Mouse (Mus musculus): ENCODE results near the gene Fam83e. TPM values are rescaled to one million over a fixed set of nuclear protein-coding genes. Genes with fewer than 3 reads are reported as not detected.

Fam83e gene
- polyA plus RNA-seq, 1 experiment from 2014 or later = 0.39 TPM

- H3K4me1 ChIP-seq (ENCODE audit: control insufficient read depth, insufficient read depth, low read length) = peaks cover 39% of the 10 kb centered on the region
- no peak for ATAC-seq (replicated peaks; ENCODE audit: extremely low read depth, insufficient read depth, low FRiP score)
- peaks cover 24% of the 10 kb centered on the region for H3K36me3 ChIP-seq (ENCODE audit: control insufficient read depth, insufficient read depth)
- no peak overlapping the region for H3K9ac ChIP-seq (ENCODE audit: low read length)
- no peak overlapping the region for H3K27ac ChIP-seq (ENCODE audit: low read length)
- 88% methylated on average over 24 of the region's 24 CpGs for WGBS
- no peak overlapping the region for H3K4me2 ChIP-seq (ENCODE audit: low read depth, low read length)
- H3K9me3 ChIP-seq (replicated peaks; ENCODE audit: control insufficient read depth, low read length) = no peaks in the 10 kb centered on the region
- no peak overlapping the region for H3K4me3 ChIP-seq (ENCODE audit: low read length)
- no peaks in the 10 kb centered on the region for H3K27me3 ChIP-seq (ENCODE audit: control insufficient read depth, insufficient read depth, low read length)
These were observed 9.5 kb upstream of the Fam83e start for GRCm38 (mm10) chr7:45711316-45712021.

DNA sequence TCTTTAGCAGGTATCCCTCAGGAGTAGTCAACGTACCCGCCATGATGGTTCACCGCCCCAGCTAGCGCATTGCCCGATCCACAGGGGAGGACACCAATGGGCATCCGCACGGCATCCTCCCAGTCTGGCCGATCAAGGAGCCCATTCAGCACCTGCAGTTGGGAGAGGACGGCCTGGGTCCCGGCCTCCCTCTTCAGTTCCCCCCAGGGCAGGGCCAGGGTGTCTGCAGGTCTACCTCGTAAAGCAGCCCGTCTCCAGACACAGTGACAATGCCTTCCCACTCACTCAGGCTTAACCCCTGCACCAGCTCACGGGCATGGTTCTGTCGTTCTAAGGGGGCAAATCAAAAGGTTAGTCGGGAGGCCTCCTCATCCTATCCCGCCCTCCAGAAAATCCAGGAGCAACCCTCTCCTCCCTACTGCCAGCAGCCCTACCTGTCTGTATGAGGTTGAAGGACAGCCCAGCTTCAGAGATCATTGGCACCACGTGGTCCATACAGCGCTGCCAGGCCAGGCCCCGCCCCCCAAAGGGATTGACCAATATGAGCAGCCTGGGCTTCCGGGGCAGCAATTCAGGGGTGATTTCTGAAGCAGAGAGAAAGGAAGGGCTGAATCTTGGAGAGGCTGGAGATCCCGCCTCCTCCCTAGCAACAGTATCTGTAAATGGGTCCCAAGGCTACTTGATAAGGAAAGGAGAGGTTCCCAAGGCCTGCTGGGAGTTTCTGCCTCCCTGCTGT, 8.8 kb upstream of the Fam83e start:
- no peak for ATAC-seq (replicated peaks; ENCODE audit: extremely low read depth, insufficient read depth, low FRiP score)
- Histone ChIP-seq H3K9ac (ENCODE audit: low read length) (no peak overlapping the region), H3K9me3 (replicated peaks; ENCODE audit: control insufficient read depth, low read length) (no peaks in the 10 kb centered on the region), H3K27ac (ENCODE audit: low read length) (no peak overlapping the region), H3K36me3 (ENCODE audit: control insufficient read depth, insufficient read depth) (peaks cover 24% of the 10 kb centered on the region), H3K4me1 (ENCODE audit: control insufficient read depth, insufficient read depth, low read length) (peaks cover 42% of the 10 kb centered on the region), H3K27me3 (ENCODE audit: control insufficient read depth, insufficient read depth, low read length) (no peaks in the 10 kb centered on the region), H3K4me3 (ENCODE audit: low read length) (no peak overlapping the region), H3K4me2 (ENCODE audit: low read depth, low read length) (no peak overlapping the region)
- WGBS = 89% methylated on average over 21 of the region's 21 CpGs

DNA sequence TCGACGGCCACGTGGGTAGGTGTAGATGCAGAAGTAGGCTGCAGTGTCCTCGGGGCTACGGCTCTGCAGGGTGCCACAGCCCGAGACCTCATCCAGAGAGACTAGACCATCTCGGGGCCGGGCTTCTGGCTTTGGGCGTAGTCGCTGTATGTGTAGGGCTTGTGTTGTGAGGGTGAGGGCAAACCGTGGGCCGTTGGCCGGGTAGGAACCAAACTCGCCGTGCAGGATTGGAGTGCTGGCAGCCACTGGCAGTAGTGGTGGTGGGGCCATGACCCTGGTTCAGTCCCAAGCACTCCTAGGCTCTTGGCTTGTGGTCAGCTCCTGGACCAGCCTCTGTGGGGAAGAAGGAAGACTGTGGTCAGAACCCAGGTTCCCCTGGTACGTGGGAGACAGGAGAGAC, 7.6 kb upstream of the Fam83e start:
- H3K9me3 ChIP-seq (replicated peaks; ENCODE audit: control insufficient read depth, low read length) = no peaks in the 10 kb centered on the region
- WGBS = 91% methylated on average over 16 of the region's 16 CpGs
- H3K4me2 ChIP-seq (ENCODE audit: low read depth, low read length) = no peak overlapping the region
- no peaks in the 10 kb centered on the region for H3K27me3 ChIP-seq (ENCODE audit: control insufficient read depth, insufficient read depth, low read length)
- ATAC-seq (replicated peaks; ENCODE audit: extremely low read depth, insufficient read depth, low FRiP score) = no peak
- H3K36me3 ChIP-seq (ENCODE audit: control insufficient read depth, insufficient read depth) = peaks cover 24% of the 10 kb centered on the region
- no peak overlapping the region for H3K4me3 ChIP-seq (ENCODE audit: low read length)
- H3K4me1 ChIP-seq (ENCODE audit: control insufficient read depth, insufficient read depth, low read length) = peaks cover 30% of the 10 kb centered on the region
- no peak overlapping the region for H3K9ac ChIP-seq (ENCODE audit: low read length)
- no peak overlapping the region for H3K27ac ChIP-seq (ENCODE audit: low read length)

DNA sequence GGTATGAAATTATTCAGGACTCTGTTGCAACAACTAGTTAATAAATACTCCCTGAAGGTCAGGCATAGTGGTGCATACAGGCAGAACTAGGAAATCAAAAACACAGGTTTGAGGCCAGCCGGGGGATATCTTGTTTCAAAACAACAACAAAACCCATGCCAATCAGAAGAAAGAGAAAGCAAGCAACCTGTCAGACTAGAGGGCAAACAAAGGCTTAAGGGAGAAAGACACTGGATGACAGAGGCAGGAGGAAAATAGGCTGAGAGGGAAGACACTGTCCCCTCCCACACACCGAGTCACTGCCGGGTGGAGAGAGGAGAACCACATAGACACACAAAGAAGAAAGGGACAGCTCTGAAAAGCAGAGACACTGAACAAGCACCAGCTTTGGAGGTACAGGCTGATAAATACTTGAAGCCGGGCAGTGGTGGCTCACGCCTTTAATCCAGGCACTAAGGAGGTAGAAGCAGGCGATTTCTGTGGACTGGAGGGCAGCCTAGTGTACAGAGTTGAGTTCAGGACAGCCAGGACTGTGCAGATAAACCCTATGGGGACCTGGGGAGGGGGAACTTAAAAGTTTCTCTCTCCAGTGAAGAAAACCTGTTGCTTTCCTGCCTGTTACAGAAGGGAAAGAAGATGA, 7.0 kb upstream of the Fam83e start:
- ATAC-seq (replicated peaks; ENCODE audit: extremely low read depth, insufficient read depth, low FRiP score) = no peak
- H3K9me3 ChIP-seq (replicated peaks; ENCODE audit: control insufficient read depth, low read length) = no peaks in the 10 kb centered on the region
- peak overlapping the region; percentile 79 for H3K4me3 ChIP-seq (ENCODE audit: low read length)
- no peak overlapping the region for H3K27ac ChIP-seq (ENCODE audit: low read length)
- peak overlapping the region; percentile 96 for H3K4me2 ChIP-seq (ENCODE audit: low read depth, low read length)
- no peaks in the 10 kb centered on the region for H3K27me3 ChIP-seq (ENCODE audit: control insufficient read depth, insufficient read depth, low read length)
- WGBS = 80% methylated on average over 6 of the region's 6 CpGs
- peaks cover 31% of the 10 kb centered on the region for H3K4me1 ChIP-seq (ENCODE audit: control insufficient read depth, insufficient read depth, low read length)
- H3K36me3 ChIP-seq (ENCODE audit: control insufficient read depth, insufficient read depth) = peaks cover 24% of the 10 kb centered on the region
- peak overlapping the region; percentile 84 for H3K9ac ChIP-seq (ENCODE audit: low read length)

DNA sequence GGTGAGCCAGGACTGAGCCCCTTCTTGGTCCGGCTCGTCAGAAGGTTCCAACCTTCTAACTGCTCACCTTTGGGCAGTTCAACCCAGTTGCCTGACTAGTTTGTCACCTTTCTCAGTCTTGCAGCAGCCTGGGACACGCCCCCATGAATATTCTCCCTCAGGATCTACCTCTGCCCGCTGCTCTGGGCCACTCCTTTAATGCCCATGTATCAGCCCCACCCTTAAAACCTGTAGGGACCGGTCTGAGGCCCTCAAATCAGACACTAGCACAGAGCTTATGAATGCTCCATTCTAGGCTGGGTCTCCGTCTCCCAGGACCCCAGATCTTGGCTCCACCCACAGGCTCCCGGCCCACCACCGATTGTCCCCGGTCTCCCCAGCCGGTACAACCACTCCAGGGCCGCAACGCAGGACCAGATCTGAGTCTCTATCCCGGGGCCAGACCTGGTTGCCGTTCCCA, 6.4 kb upstream of the Fam83e start:
- Histone ChIP-seq H3K4me1 (ENCODE audit: control insufficient read depth, insufficient read depth, low read length) (peaks cover 38% of the 10 kb centered on the region), H3K4me2 (ENCODE audit: low read depth, low read length) (peak overlapping the region; percentile 96), H3K27ac (ENCODE audit: low read length) (peak overlapping the region; percentile 42), H3K9me3 (replicated peaks; ENCODE audit: control insufficient read depth, low read length) (no peaks in the 10 kb centered on the region), H3K27me3 (ENCODE audit: control insufficient read depth, insufficient read depth, low read length) (no peaks in the 10 kb centered on the region), H3K36me3 (ENCODE audit: control insufficient read depth, insufficient read depth) (peaks cover 30% of the 10 kb centered on the region), H3K9ac (ENCODE audit: low read length) (peak overlapping the region; percentile 84), H3K4me3 (ENCODE audit: low read length) (peak overlapping the region; percentile 79)
- WGBS = 9% methylated on average over 14 of the region's 14 CpGs
- ATAC-seq (replicated peaks; ENCODE audit: extremely low read depth, insufficient read depth, low FRiP score) = no peak

- H3K9ac ChIP-seq (ENCODE audit: low read length) = peak within 1 kb of the TSS; percentile 94
- 7% methylated on average over 34 of the region's 34 CpGs for WGBS
- peak within 1 kb of the TSS; percentile 96 for H3K4me2 ChIP-seq (ENCODE audit: low read depth, low read length)
- peak within 1 kb of the TSS; percentile 42 for H3K27ac ChIP-seq (ENCODE audit: low read length)
- ATAC-seq (replicated peaks; ENCODE audit: extremely low read depth, insufficient read depth, low FRiP score) = peak; percentile 86
- H3K4me1 ChIP-seq (ENCODE audit: control insufficient read depth, insufficient read depth, low read length) = peaks cover 40% of the 10 kb centered on the region
- H3K4me3 ChIP-seq (ENCODE audit: low read length) = peak within 1 kb of the TSS; percentile 79
- H3K36me3 ChIP-seq (ENCODE audit: control insufficient read depth, insufficient read depth) = peaks cover 35% of the 10 kb centered on the region
- H3K27me3 ChIP-seq (ENCODE audit: control insufficient read depth, insufficient read depth, low read length) = no peaks in the 10 kb centered on the region
- H3K9me3 ChIP-seq (replicated peaks; ENCODE audit: control insufficient read depth, low read length) = no peaks in the 10 kb centered on the region
These were observed 5.8 kb upstream of the Fam83e start, which contains the start of gene Rpl18 for GRCm38 (mm10) chr7:45715090-45715708. Rpl18 (plus strand) TSS chr7:45715457.

DNA sequence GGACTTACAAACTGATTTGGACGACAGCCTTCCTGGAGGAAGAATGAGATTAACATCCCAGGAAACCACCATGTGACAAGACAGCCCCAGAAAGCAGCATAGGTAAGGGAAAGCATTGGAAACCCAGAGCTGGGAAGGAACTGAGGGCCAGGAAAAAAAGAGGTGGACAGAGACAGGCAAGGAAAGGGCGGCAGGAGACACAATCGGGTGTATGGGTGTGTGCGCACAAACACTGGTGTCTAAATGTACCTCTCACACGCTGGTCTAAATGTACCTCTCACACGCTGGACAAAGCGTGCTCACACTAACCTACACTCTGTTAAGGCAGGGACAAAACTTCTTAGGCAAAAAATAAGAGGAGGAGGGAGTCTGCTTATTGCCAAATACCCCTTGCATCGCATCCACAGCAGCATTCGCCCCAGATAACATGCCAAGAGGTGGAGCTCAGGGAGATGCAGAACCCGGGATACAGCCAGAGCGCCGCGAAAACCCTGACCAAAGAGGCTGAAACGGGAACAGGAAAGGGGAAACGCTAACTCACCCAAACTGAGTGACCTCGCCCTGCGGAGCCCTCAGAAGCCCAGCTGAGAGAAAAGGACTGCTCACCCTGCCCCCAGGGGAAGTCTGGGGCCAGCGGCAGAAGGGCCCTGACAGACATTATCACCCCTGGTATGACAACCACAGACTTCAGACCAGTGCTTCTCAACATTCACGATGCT, 5.1 kb upstream of the Fam83e start:
- no peaks in the 10 kb centered on the region for H3K27me3 ChIP-seq (ENCODE audit: control insufficient read depth, insufficient read depth, low read length)
- no peak for ATAC-seq (replicated peaks; ENCODE audit: extremely low read depth, insufficient read depth, low FRiP score)
- peaks cover 34% of the 10 kb centered on the region for H3K36me3 ChIP-seq (ENCODE audit: control insufficient read depth, insufficient read depth)
- H3K4me3 ChIP-seq (ENCODE audit: low read length) = peak overlapping the region; percentile 79
- peak overlapping the region; percentile 96 for H3K4me2 ChIP-seq (ENCODE audit: low read depth, low read length)
- peak overlapping the region; percentile 94 for H3K9ac ChIP-seq (ENCODE audit: low read length)
- WGBS = 79% methylated on average over 19 of the region's 19 CpGs
- H3K4me1 ChIP-seq (ENCODE audit: control insufficient read depth, insufficient read depth, low read length) = peaks cover 40% of the 10 kb centered on the region
- no peaks in the 10 kb centered on the region for H3K9me3 ChIP-seq (replicated peaks; ENCODE audit: control insufficient read depth, low read length)
- peak overlapping the region; percentile 33; the same call in 1 of the 2 replicates for H3K27ac ChIP-seq (ENCODE audit: low read length)

- 93% methylated on average over 3 of the region's 3 CpGs for WGBS
- Histone ChIP-seq H3K4me3 (ENCODE audit: low read length) (peak overlapping the region; percentile 94; the same call in 1 of the 2 replicates), H3K36me3 (ENCODE audit: control insufficient read depth, insufficient read depth) (peaks cover 31% of the 10 kb centered on the region), H3K4me2 (ENCODE audit: low read depth, low read length) (peak overlapping the region; percentile 96), H3K27ac (ENCODE audit: low read length) (no peak overlapping the region), H3K9ac (ENCODE audit: low read length) (peak overlapping the region; percentile 94), H3K9me3 (replicated peaks; ENCODE audit: control insufficient read depth, low read length) (no peaks in the 10 kb centered on the region), H3K4me1 (ENCODE audit: control insufficient read depth, insufficient read depth, low read length) (peaks cover 40% of the 10 kb centered on the region), H3K27me3 (ENCODE audit: control insufficient read depth, insufficient read depth, low read length) (no peaks in the 10 kb centered on the region)
- no peak for ATAC-seq (replicated peaks; ENCODE audit: extremely low read depth, insufficient read depth, low FRiP score)
These were observed 4.6 kb upstream of the Fam83e start for GRCm38 (mm10) chr7:45716460-45716857.

All from heart, embryonic 16.5 days (tissue).